Mouse (Mus musculus) kidney, adult 2 months (tissue): ENCODE data around the gene Timm29. TPM values are rescaled to one million over a fixed set of nuclear protein-coding genes. Genes with fewer than 3 reads are reported as not detected.

Experiments used
- DNase-seq: peaks from one replicate; pipeline ENCODE4 v3.0.0; 2021
- H3K27ac ChIP-seq: fragments of 200-500 bp; 2 replicates; pipeline ENCODE4 v1.5.1; 2012; ENCODE audit warnings: low read depth, low read length, control low read depth, inconsistent platforms; ENCODE audit not compliant: insufficient read depth
- H3K27me3 ChIP-seq: fragments of 200-500 bp; replicated peaks from 2 replicates; pipeline ENCODE4 v1.6.1; 2012; ENCODE audit warnings: mild to moderate bottlenecking, moderate library complexity, low read length, inconsistent platforms; ENCODE audit not compliant: control insufficient read depth, insufficient read depth
- H3K36me3 ChIP-seq: fragments of 200-500 bp; 2 replicates; pipeline ENCODE4 v1.6.1; 2012; ENCODE audit warnings: mild to moderate bottlenecking, moderate library complexity, low read length, inconsistent platforms; ENCODE audit not compliant: control insufficient read depth, insufficient read depth
- H3K4me1 ChIP-seq: fragments of 200-500 bp; 2 replicates; pipeline ENCODE4 v1.6.1; 2011; ENCODE audit warnings: low read length; ENCODE audit not compliant: control insufficient read depth, insufficient read depth
- H3K4me3 ChIP-seq: fragments of 200-500 bp; 2 replicates; pipeline ENCODE4 v1.5.1; 2011; ENCODE audit warnings: mild to moderate bottlenecking, low read depth, low read length, control low read depth; ENCODE audit not compliant: insufficient read depth
- CTCF ChIP-seq: fragments of 200-500 bp; conservative IDR thresholded peaks from 2 replicates; pipeline ENCODE4 v1.5.1; 2011; ENCODE audit warnings: low read depth, mild to moderate bottlenecking, control low read depth, low read length, moderate library complexity, mixed read lengths; ENCODE audit not compliant: insufficient read depth, insufficient read length
- POLR2A ChIP-seq: fragments of 200-500 bp; IDR thresholded peaks from one replicate; pipeline ENCODE4 v1.6.1; 2011; ENCODE audit warnings: low read depth, low read length, control low read depth
- WGBS: fragments of 180-500 bp; shearing (Covaris S2); methylation state at CpG from one replicate; pipeline ENCODE4 v1.1.7; 2018; 5-methylcytosine and 5-hydroxymethylcytosine counted together
- polyA plus RNA-seq: library from polyadenylated mRNA; depleted of rRNA; stranded (reverse); fragments of >200 nt; gene quantifications from 2 replicates; pipeline ENCODE4 v1.2.3, GENCODE M21; 2012

Timm29 gene
- polyA plus RNA-seq, 1 experiment: 34.0 TPM

DNA sequence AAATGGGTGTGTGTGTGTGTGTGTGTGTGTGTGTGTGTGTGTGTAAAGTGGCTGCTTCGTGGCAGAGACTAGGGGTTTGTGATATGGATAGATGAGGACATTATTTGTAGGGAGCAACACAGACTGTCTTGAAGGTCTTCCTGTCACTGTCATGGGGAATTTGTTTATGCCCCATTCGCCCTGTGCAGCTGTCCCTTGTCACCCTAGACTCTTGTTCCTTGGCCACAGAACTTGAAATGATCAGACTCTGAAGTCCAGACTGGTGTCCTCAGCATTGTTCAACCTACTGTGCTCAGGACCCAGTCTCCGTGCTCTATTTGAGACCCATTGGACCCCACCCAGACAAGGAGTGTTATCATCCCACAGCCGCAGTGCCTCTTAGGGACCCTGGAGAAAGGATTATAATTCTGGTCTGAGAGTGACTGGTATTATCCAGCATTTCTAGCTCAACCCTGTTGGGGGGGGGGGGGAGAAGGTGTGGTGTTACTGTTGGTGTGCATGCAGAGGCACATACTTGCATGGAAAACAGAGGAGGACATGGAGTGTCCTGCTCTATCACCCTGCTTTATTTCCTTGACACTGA lies 27.4 kb upstream of the Timm29 start:
- no peak overlapping the region for H3K27ac ChIP-seq
- no peaks in the 10 kb centered on the region for H3K36me3 ChIP-seq
- peaks cover 6% of the 10 kb centered on the region for H3K4me1 ChIP-seq
- DNase-seq: no peak
- TF ChIP-seq POLR2A (no peak), CTCF (no peak)
- H3K27me3 ChIP-seq: no peaks in the 10 kb centered on the region
- WGBS: 66% methylated on average over 4 of the region's 4 CpGs
- no peak overlapping the region for H3K4me3 ChIP-seq

- no peaks in the 10 kb centered on the region for H3K36me3 ChIP-seq
- no peak overlapping the region for H3K27ac ChIP-seq
- WGBS: 84% methylated on average over 1 of the region's 1 CpGs
- H3K27me3 ChIP-seq: no peaks in the 10 kb centered on the region
- peaks cover 4% of the 10 kb centered on the region for H3K4me1 ChIP-seq
- no peak overlapping the region for H3K4me3 ChIP-seq
- no peak for DNase-seq
- TF ChIP-seq CTCF: no peak
Observed at GRCm38 (mm10) chr9:21566538-21566937, 26.0 kb upstream of the Timm29 start.

GRCm38 (mm10) chr9:21567051-21567450 lies 25.5 kb upstream of the Timm29 start:
- Histone ChIP-seq H3K4me3 (no peak overlapping the region), H3K27me3 (no peaks in the 10 kb centered on the region), H3K36me3 (no peaks in the 10 kb centered on the region), H3K4me1 (peaks cover 4% of the 10 kb centered on the region), H3K27ac (no peak overlapping the region)
- 68% methylated on average over 2 of the region's 2 CpGs for WGBS
- no peak for DNase-seq
- TF ChIP-seq CTCF (no peak), POLR2A (no peak)

- whole genome bisulfite sequencing: 49% methylated on average over 8 of the region's 8 CpGs
- TF ChIP-seq CTCF: no peak
- no peak for TF ChIP-seq POLR2A
- Histone ChIP-seq H3K4me1 (peaks cover 4% of the 10 kb centered on the region), H3K27me3 (no peaks in the 10 kb centered on the region), H3K27ac (peak overlapping the region; percentile 69), H3K36me3 (no peaks in the 10 kb centered on the region), H3K4me3 (no peak overlapping the region)
- peak; percentile 21 for DNase-seq
Observed at GRCm38 (mm10) chr9:21568657-21569255, 23.8 kb upstream of the Timm29 start.

GRCm38 (mm10) chr9:21574012-21574801 lies 18.3 kb upstream of the Timm29 start:
- no peak for TF ChIP-seq POLR2A
- TF ChIP-seq CTCF: no peak
- no peak overlapping the region for H3K27ac ChIP-seq
- 88% methylated on average over 8 of the region's 8 CpGs for WGBS

GRCm38 (mm10) chr9:21575253-21575652 lies 17.3 kb upstream of the Timm29 start:
- TF ChIP-seq POLR2A (no peak), CTCF (no peak)
- Histone ChIP-seq H3K27me3 (no peaks in the 10 kb centered on the region), H3K4me1 (no peaks in the 10 kb centered on the region), H3K27ac (no peak overlapping the region), H3K4me3 (no peak overlapping the region), H3K36me3 (no peaks in the 10 kb centered on the region)
- DNase-seq: no peak
- WGBS: 83% methylated on average over 10 of the region's 10 CpGs

More at GRCm38 (mm10) chr9:21574012-21574801, 18.3 kb upstream of the Timm29 start:
- Histone ChIP-seq H3K27me3 (no peaks in the 10 kb centered on the region), H3K36me3 (no peaks in the 10 kb centered on the region), H3K4me3 (no peak overlapping the region), H3K4me1 (no peaks in the 10 kb centered on the region)
- no peak for DNase-seq

DNA sequence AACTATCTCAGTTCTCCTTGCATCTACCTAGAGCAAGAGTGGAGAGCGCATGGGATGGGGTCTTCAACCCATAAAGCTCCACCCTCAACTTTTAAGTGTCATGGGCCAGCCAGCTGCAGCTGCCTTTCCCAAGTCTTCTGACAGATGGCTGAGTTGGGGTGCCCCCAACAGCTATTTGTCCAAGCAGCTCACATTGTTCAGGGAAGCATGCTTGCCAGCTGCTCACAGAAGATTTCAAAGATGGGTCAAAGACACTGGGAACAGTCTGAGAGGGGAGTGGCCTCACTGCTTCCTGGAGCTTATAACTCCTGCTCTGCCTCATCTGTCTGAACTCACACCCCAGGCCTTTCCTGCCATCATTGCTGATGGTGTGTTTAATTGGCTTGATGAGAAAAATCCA lies 16.2 kb upstream of the Timm29 start:
- no peak for DNase-seq
- H3K27me3 ChIP-seq: no peaks in the 10 kb centered on the region
- no peaks in the 10 kb centered on the region; the same call in 1 of the 2 replicates for H3K36me3 ChIP-seq
- WGBS: 86% methylated on average over 1 of the region's 1 CpGs
- H3K4me1 ChIP-seq: no peaks in the 10 kb centered on the region
- H3K4me3 ChIP-seq: no peak overlapping the region
- no peak for TF ChIP-seq POLR2A
- no peak for TF ChIP-seq CTCF
- no peak overlapping the region for H3K27ac ChIP-seq
